Comparison of ENCODE assay signal across 9 mouse cellular contexts in genomic region chr12:77531294-77531693, GRCm38 (mm10).
A peak's percentile ranks its signal among the peaks of the same experiment; 100 is the strongest.
DNase-seq lines count a peak whose midpoint lies in the region; ATAC-seq and TF ChIP-seq lines count a peak whose summit lies in the region.
"Had no signal": no experiment of that assay in that cellular context is flagged by ENCODE, and none has a peak within 500 bp of the region (broad histone marks: within the 10 kb centered on the region; RNA-seq: fewer than 3 reads in every experiment).

No protein-coding gene starts in this region.

- no peak for TF ChIP-seq POLR2A in embryonic fibroblast, embryonic 13.5 days (IDR thresholded peaks at IDR 0.05; ENCODE audit: low read depth, low read length)

- ATAC-seq in kidney, embryonic 14.5 days (ENCODE audit: low FRiP score, low TSS enrichment) = no peak

- no peak overlapping the region for H3K9ac ChIP-seq in kidney, embryonic 14.5 days (ENCODE audit: low read depth, low read length)
- H3K9ac ChIP-seq in ES-E14 (ENCODE audit: insufficient read depth, low read depth, low read length, poor library complexity, severe bottlenecking) = no peak overlapping the region
- H3K9ac ChIP-seq: neural tube, embryonic 12.5 days had no signal

- no peaks in the 10 kb centered on the region for H3K27me3 ChIP-seq in kidney, embryonic 14.5 days (ENCODE audit: control insufficient read depth, insufficient read depth, low read length)
- H3K27me3 ChIP-seq: neural tube, embryonic 12.5 days had no signal

- peak; percentile 62 for DNase-seq in kidney, adult 18-20 months
- peak; percentile 30 for DNase-seq in ES-E14 (ENCODE audit: low read depth, low spot score)
- DNase-seq in lung, postnatal 10 days = peak; percentile 58
- peak; percentile 75 to 77 for DNase-seq in thymus, postnatal 36 days
- no peak for DNase-seq in layer of hippocampus, postnatal 14 days (ENCODE audit: low spot score in 2 of 2)
- DNase-seq in layer of hippocampus, adult 9-10 months (ENCODE audit: low spot score) = no peak

- 86% methylated on average over 5 of the region's 5 CpGs for WGBS in kidney, embryonic 14.5 days

- H3K4me3 ChIP-seq in kidney, embryonic 14.5 days (ENCODE audit: low read length) = no peak overlapping the region
- no peak overlapping the region for H3K4me3 ChIP-seq in ES-E14 (ENCODE audit: insufficient read depth in 1 of 2, low read depth in 1 of 2, low read length in 2 of 2, poor library complexity in 1 of 2, severe bottlenecking in 1 of 2)
- H3K4me3 ChIP-seq in embryonic fibroblast, embryonic 13.5 days (ENCODE audit: insufficient read depth, low read length) = no peak overlapping the region
- H3K4me3 ChIP-seq: neural tube, embryonic 12.5 days had no signal

- no peaks in the 10 kb centered on the region for H3K4me1 ChIP-seq in kidney, embryonic 14.5 days (ENCODE audit: control insufficient read depth, insufficient read depth, low read length)
- no peaks in the 10 kb centered on the region for H3K4me1 ChIP-seq in ES-E14 (ENCODE audit: control insufficient read depth in 2 of 2, insufficient read depth in 2 of 2, low read length in 2 of 2, poor library complexity in 1 of 2)
- no peaks in the 10 kb centered on the region for H3K4me1 ChIP-seq in embryonic fibroblast, embryonic 13.5 days (ENCODE audit: control insufficient read depth, insufficient read depth, low read length)
- H3K4me1 ChIP-seq: neural tube, embryonic 12.5 days had no signal

- no peak overlapping the region for H3K4me2 ChIP-seq in kidney, embryonic 14.5 days (replicated peaks; ENCODE audit: low read depth, low read length)
- H3K4me2 ChIP-seq: neural tube, embryonic 12.5 days had no signal

- peak; percentile 27; the same call in 1 of the 2 replicates for TF ChIP-seq CTCF in embryonic fibroblast, embryonic 13.5 days (IDR thresholded peaks at IDR 0.05; ENCODE audit: borderline replicate concordance, insufficient read depth, low read length)

- H3K27ac ChIP-seq in kidney, embryonic 14.5 days (ENCODE audit: low read depth, low read length) = no peak overlapping the region
- H3K27ac ChIP-seq in ES-E14 (ENCODE audit: insufficient read depth, low read depth, low read length, poor library complexity, severe bottlenecking) = no peak overlapping the region
- H3K27ac ChIP-seq in embryonic fibroblast, embryonic 13.5 days (ENCODE audit: insufficient read depth, low read length) = no peak overlapping the region
- H3K27ac ChIP-seq: neural tube, embryonic 12.5 days had no signal

- in situ Hi-C loops in ES-E14 (cut with MboI; ENCODE audit: low sequenced_read_pairs in 2 of 2, unreplicated experiment in 2 of 2) = no loop called here

- no peaks in the 10 kb centered on the region for H3K9me3 ChIP-seq in kidney, embryonic 14.5 days (ENCODE audit: control insufficient read depth, low read length)
- no peaks in the 10 kb centered on the region for H3K9me3 ChIP-seq in ES-E14 (ENCODE audit: control insufficient read depth, insufficient read depth, low read depth, low read length)
- H3K9me3 ChIP-seq: neural tube, embryonic 12.5 days had no signal

- H3K36me3 ChIP-seq in kidney, embryonic 14.5 days (ENCODE audit: control insufficient read depth, insufficient read depth, low read length) = no peaks in the 10 kb centered on the region
- no peaks in the 10 kb centered on the region for H3K36me3 ChIP-seq in ES-E14 (ENCODE audit: control insufficient read depth, insufficient read depth, low read length, poor library complexity, severe bottlenecking)
- H3K36me3 ChIP-seq: neural tube, embryonic 12.5 days had no signal

TF ChIP-seq in ES-E14, 5 proteins besides CTCF, POLR2A, EP300 and RAD21:
- TF ChIP-seq MAFK (IDR thresholded peaks at IDR 0.05; ENCODE audit: insufficient read depth, low read depth, low read length) (no peak), ZC3H11A (IDR thresholded peaks at IDR 0.05; ENCODE audit: borderline replicate concordance, low read depth, low read length) (no peak), HCFC1 (IDR thresholded peaks at IDR 0.05; ENCODE audit: borderline replicate concordance, insufficient read depth, low read length) (no peak), ZNF384 (IDR thresholded peaks at IDR 0.05; ENCODE audit: low read depth, low read length) (no peak), CHD2 (IDR thresholded peaks at IDR 0.05; ENCODE audit: low read depth, low read length) (no peak)

Comparison
In these comparisons a context has a peak if more than half of its experiments do, and no peak if none do; other contexts are left out.
1. DNase-seq: peak in kidney, adult 18-20 months (single experiment), ES-E14 (single experiment), lung, postnatal 10 days (single experiment) and thymus, postnatal 36 days (2 of 2); none in layer of hippocampus, postnatal 14 days (0 of 2) and layer of hippocampus, adult 9-10 months (single experiment).